Mouse (Mus musculus): ENCODE results near the gene Mdm2. TPM values are rescaled to one million over a fixed set of nuclear protein-coding genes. Genes with fewer than 3 reads are reported as not detected.

The Mdm2 gene
- total and polyA plus RNA-seq, 3 experiments = 79.8 to 136 (median 112) TPM

GRCm38 (mm10) chr10:117664208-117664925, 46.2 kb downstream of the Mdm2 start:
- no peaks in the 10 kb centered on the region for H3K79me2 ChIP-seq (replicated peaks; ENCODE audit: control insufficient read depth, extremely low read depth, insufficient read depth, poor library complexity, severe bottlenecking)
- no peak overlapping the region for H3K4me2 ChIP-seq (ENCODE audit: insufficient read depth, low read depth, poor library complexity, severe bottlenecking)
- TF ChIP-seq TBP (conservative IDR thresholded peaks at IDR 0.05; ENCODE audit: low read depth, low read length) = no peak
- TF ChIP-seq POLR2AphosphoS2 (IDR thresholded peaks at IDR 0.05; ENCODE audit: low read depth, low read length) = no peak
- no peak for TF ChIP-seq JUN (IDR thresholded peaks at IDR 0.05; ENCODE audit: insufficient read depth, low read depth, low read length)
- no peak for TF ChIP-seq NELFE (IDR thresholded peaks at IDR 0.05; ENCODE audit: low read depth, low read length)
- TF ChIP-seq BHLHE40 (IDR thresholded peaks at IDR 0.05; ENCODE audit: low read depth, low read length) = no peak
- TF ChIP-seq RAD21 (IDR thresholded peaks at IDR 0.05; ENCODE audit: low read depth, low read length) = no peak
- no peak for TF ChIP-seq HCFC1 (IDR thresholded peaks at IDR 0.05; ENCODE audit: low read depth, low read length)
- TF ChIP-seq ZC3H11A (IDR thresholded peaks at IDR 0.05; ENCODE audit: low read depth, low read length) = no peak
- TF ChIP-seq KAT2A (IDR thresholded peaks at IDR 0.05; ENCODE audit: insufficient replicate concordance, low read length) = no peak
- TF ChIP-seq EP300 (IDR thresholded peaks at IDR 0.05; ENCODE audit: low read length) = no peak
- no peak for TF ChIP-seq USF1 (IDR thresholded peaks at IDR 0.05; ENCODE audit: low read depth, low read length)
- TF ChIP-seq ELF1 (IDR thresholded peaks at IDR 0.05; ENCODE audit: low read depth, low read length) = no peak
- TF ChIP-seq E2F4 (IDR thresholded peaks at IDR 0.05; ENCODE audit: insufficient replicate concordance, low read depth, low read length) = no peak
- no peak for TF ChIP-seq POLR2A (IDR thresholded peaks at IDR 0.05; ENCODE audit: low read depth, low read length)
- no peak overlapping the region for H3K27ac ChIP-seq (ENCODE audit: insufficient read depth, low read depth)
- no peaks in the 10 kb centered on the region for H3K36me3 ChIP-seq (replicated peaks in 1 of 2; ENCODE audit: control insufficient read depth in 1 of 2, insufficient read depth in 1 of 2, low read length in 1 of 2)
- H3K27me3 ChIP-seq (replicated peaks) = no peaks in the 10 kb centered on the region
- dilution Hi-C loops (cut with MboI; ENCODE audit: extremely low pct_ligation_motif_present, extremely low pct_unique_long_range_greater_than_20kb, low sequenced_read_pairs) = no loop called here
- in situ Hi-C loops (cut with MboI; ENCODE audit: low pct_ligation_motif_present, low pct_unique_long_range_greater_than_20kb, low sequenced_read_pairs) = no loop called here
- H3K9me3 ChIP-seq (replicated peaks; ENCODE audit: low read length) = no peaks in the 10 kb centered on the region
- no peak overlapping the region for H3K9ac ChIP-seq (ENCODE audit: insufficient read depth, low read depth)
- DNase-seq (ENCODE audit: extremely low read depth) = no peak
- H3K4me1 ChIP-seq (ENCODE audit: control insufficient read depth in 1 of 2, insufficient read depth in 2 of 2) = peaks cover 4 to 5% of the 10 kb centered on the region in 2 experiments; a peak in 2 of 4 replicates
- H3K4me3 ChIP-seq (replicated peaks in 1 of 3; ENCODE audit: low read depth in 2 of 3, low read length in 2 of 3, poor library complexity in 1 of 3) = no peak overlapping the region

GRCm38 (mm10) chr10:117663865-117664200, 46.7 kb downstream of the Mdm2 start:
- in situ Hi-C loops (cut with MboI; ENCODE audit: low pct_ligation_motif_present, low pct_unique_long_range_greater_than_20kb, low sequenced_read_pairs) = no loop called here
- H3K27ac ChIP-seq (ENCODE audit: insufficient read depth, low read depth) = no peak overlapping the region
- no peak overlapping the region for H3K4me3 ChIP-seq (replicated peaks in 1 of 3; ENCODE audit: low read depth in 2 of 3, low read length in 2 of 3, poor library complexity in 1 of 3)
- no peak for DNase-seq (ENCODE audit: extremely low read depth)
- H3K9me3 ChIP-seq (replicated peaks; ENCODE audit: low read length) = no peaks in the 10 kb centered on the region
- TF ChIP-seq SIN3A (IDR thresholded peaks at IDR 0.05; ENCODE audit: low read length) (no peak), ELF1 (IDR thresholded peaks at IDR 0.05; ENCODE audit: low read depth, low read length) (no peak), IRF4 (IDR thresholded peaks at IDR 0.05; ENCODE audit: low read depth, low read length) (no peak)
- H3K9ac ChIP-seq (ENCODE audit: insufficient read depth, low read depth) = no peak overlapping the region
- no peaks in the 10 kb centered on the region for H3K36me3 ChIP-seq (replicated peaks in 1 of 2; ENCODE audit: control insufficient read depth in 1 of 2, insufficient read depth in 1 of 2, low read length in 1 of 2)
- no peak overlapping the region for H3K4me2 ChIP-seq (ENCODE audit: insufficient read depth, low read depth, poor library complexity, severe bottlenecking)
- H3K4me1 ChIP-seq (ENCODE audit: control insufficient read depth in 1 of 2, insufficient read depth in 2 of 2) = peaks cover 4 to 5% of the 10 kb centered on the region in 2 experiments; a peak in 2 of 4 replicates
- dilution Hi-C loops (cut with MboI; ENCODE audit: extremely low pct_ligation_motif_present, extremely low pct_unique_long_range_greater_than_20kb, low sequenced_read_pairs) = no loop called here
- H3K27me3 ChIP-seq (replicated peaks) = no peaks in the 10 kb centered on the region
- H3K79me2 ChIP-seq (replicated peaks; ENCODE audit: control insufficient read depth, extremely low read depth, insufficient read depth, poor library complexity, severe bottlenecking) = no peaks in the 10 kb centered on the region
